Mouse (Mus musculus) midbrain, embryonic 11.5 days (tissue): ENCODE measurements around the gene Stk32c. TPM values are rescaled to one million over a fixed set of nuclear protein-coding genes. Genes with fewer than 3 reads are reported as not detected.

Source experiments
- ATAC-seq: fragments of 200-750 bp; cut with Nextera tagmentation; 2 replicates; pipeline ENCODE4 v1.8.0; 2017; ENCODE audit warnings: moderate TSS enrichment, moderate library complexity; ENCODE audit not compliant: low FRiP score
- DNase-seq: peaks from one replicate; pipeline ENCODE4 v3.0.0; 2015; ENCODE audit warnings: low spot score; ENCODE audit errors: missing footprints
- H3K27ac ChIP-seq: fragments of 300-500 bp; sonication (generic); 2 replicates; pipeline ENCODE4 v1.5.1; 2014; ENCODE audit warnings: low read depth, low read length
- H3K27me3 ChIP-seq: fragments of 300-500 bp; sonication (generic); 2 replicates; pipeline ENCODE4 v1.6.1; 2014; ENCODE audit warnings: mild to moderate bottlenecking, low read length, moderate library complexity, mixed read lengths; ENCODE audit not compliant: control insufficient read depth, insufficient read depth
- H3K36me3 ChIP-seq: fragments of 300-500 bp; sonication (generic); 2 replicates; pipeline ENCODE4 v1.6.1; 2014; ENCODE audit warnings: mild to moderate bottlenecking, low read length, moderate library complexity, mixed read lengths; ENCODE audit not compliant: control insufficient read depth, insufficient read depth
- H3K4me1 ChIP-seq: fragments of 300-500 bp; sonication (generic); 2 replicates; pipeline ENCODE4 v1.6.1; 2014; ENCODE audit warnings: low read length; ENCODE audit not compliant: control insufficient read depth, insufficient read depth
- H3K4me2 ChIP-seq: fragments of 300-500 bp; sonication (generic); 2 replicates; pipeline ENCODE4 v1.6.1; 2014; ENCODE audit warnings: mild to moderate bottlenecking, moderate library complexity
- H3K4me3 ChIP-seq: fragments of 300-500 bp; sonication (generic); 2 replicates; pipeline ENCODE4 v1.5.1; 2014; ENCODE audit warnings: low read depth, low read length
- H3K9ac ChIP-seq: fragments of 300-500 bp; sonication (generic); 2 replicates; pipeline ENCODE4 v1.6.1; 2014; ENCODE audit warnings: low read length
- H3K9me3 ChIP-seq: fragments of 300-500 bp; sonication (generic); 2 replicates; pipeline ENCODE4 v1.6.1; 2016; ENCODE audit warnings: low read length; ENCODE audit not compliant: control insufficient read depth
- WGBS: fragments of 180-500 bp; shearing (Covaris S2); extraction: QIAGEN DNeasy Blood & Tissue Kit; methylation state at CpG from one replicate; pipeline ENCODE4 v1.1.7; 2014; 5-methylcytosine and 5-hydroxymethylcytosine counted together
- polyA plus RNA-seq: library from polyadenylated mRNA; unstranded; fragments of >200 nt; fragmentation: Nextera tagmentation; extraction: Ambion mirVana; gene quantifications from 2 replicates; pipeline ENCODE4 v1.2.1, GENCODE M21; 2014

Stk32c gene
- 0.33 and 0.63 TPM in 2 replicates for polyA plus RNA-seq

DNA sequence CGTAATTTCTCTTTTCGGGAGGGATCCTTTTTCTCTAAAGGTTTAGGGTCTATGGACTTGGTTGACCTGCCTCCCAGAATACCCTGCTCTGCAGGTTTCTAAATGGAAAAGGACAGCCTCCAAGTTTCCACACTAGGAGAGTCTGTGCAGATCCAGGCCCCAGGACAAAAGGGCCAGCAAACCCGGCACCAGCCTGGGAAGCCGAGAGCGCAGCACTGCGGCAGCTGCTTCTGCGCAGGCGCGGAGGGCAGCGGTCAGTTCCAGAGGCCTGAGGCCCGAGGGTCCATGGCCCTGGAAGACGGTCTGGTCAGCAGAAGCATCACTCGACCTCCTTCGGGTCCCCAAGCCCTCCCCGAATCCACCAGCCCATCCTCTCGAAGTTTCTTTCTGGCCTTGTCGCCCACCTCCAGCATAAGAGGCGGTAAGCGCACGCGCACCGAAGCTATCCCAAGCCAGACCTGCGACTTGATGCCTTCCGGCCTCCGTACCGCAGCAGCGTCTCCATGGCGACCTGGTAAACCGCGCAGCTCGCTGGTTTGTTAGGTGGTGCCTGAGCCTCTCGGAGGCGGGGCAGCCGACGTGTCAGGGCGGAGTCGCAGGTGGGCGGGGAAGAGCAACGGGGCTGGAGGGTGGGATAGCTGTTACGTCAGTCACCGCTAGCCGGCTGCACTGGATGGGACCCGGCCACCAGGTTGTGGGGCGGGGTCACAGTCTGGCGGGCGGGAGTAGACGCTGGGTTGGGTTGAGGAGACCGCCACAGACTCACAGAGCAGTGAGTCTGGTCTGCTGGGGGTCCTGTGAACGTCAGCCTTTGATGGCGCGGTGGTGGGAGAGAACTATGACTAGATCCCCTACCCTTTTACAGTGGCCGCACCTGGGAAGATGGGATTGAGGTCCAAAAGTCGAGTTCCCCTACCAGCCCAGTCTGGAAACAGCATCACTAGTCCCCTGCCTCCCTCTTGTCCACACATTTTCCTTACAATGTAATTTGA is at the start of gene Stk32c, which contains the start of gene Lrrc27:
Gene Stk32c (minus strand): TSS at position 554 of the 992 bp plus-strand sequence.
Gene Lrrc27 (plus strand): TSS at position 235 of the 992 bp plus-strand sequence.
- peak within 1 kb of the TSS; percentile 88 for H3K27ac ChIP-seq
- peak; percentile 98 for ATAC-seq
- H3K27me3 ChIP-seq: no peaks in the 10 kb centered on the region
- peak within 1 kb of the TSS; percentile 46 for H3K4me2 ChIP-seq
- WGBS: 3% methylated on average over 53 of the region's 53 CpGs
- H3K9ac ChIP-seq: peak within 1 kb of the TSS; percentile 85
- DNase-seq: peak; percentile 99
- no peaks in the 10 kb centered on the region for H3K9me3 ChIP-seq
- peaks cover 9% of the 10 kb centered on the region; the same call in 1 of the 2 replicates for H3K4me1 ChIP-seq
- H3K36me3 ChIP-seq: no peaks in the 10 kb centered on the region
- H3K4me3 ChIP-seq: peak within 1 kb of the TSS; percentile 55

DNA sequence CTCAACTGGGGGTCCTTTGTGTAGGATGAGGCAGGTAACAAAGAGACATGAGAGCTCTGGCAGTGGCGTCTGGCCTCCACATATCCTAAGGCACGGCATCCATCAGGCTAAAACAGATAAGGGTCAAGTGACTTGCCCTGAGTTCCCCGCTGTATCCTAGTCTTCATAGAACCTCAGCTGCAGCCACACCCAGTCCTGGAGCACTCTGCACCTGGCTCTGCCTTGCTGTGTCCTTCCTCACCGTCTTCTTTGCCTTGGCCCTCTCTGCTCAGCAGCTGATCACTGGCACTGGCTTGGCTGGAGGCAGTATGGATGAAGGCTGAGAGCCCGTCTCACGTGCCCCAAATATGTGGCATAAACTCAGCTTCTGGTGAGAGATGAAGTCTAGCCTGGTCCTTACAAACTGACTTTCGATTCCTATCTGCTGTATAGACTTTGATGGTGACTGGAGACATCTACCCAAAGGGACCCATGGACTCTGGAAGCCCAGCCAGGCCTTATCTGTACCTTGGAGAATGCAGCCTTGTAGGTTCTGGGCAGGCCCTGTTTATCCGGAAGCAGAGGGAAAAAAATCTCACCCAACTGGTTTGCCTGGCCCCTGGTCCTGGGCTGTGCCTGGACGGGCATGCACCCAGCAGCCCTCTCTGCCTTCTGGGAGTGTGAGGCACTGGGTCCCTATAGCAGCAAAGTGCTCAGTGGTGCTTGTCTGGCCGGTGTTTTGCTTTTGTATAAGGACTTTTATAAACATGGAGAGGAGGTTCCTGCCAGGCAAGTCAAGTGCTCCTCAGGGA is 44.8 kb upstream of the Stk32c start:
- H3K4me2 ChIP-seq: no peak overlapping the region
- whole genome bisulfite sequencing: 75% methylated on average over 10 of the region's 10 CpGs
- H3K4me1 ChIP-seq: no peaks in the 10 kb centered on the region
- DNase-seq: no peak
- H3K9me3 ChIP-seq: no peaks in the 10 kb centered on the region
- no peaks in the 10 kb centered on the region for H3K36me3 ChIP-seq
- H3K4me3 ChIP-seq: no peak overlapping the region
- ATAC-seq: no peak
- no peak overlapping the region for H3K27ac ChIP-seq
- no peak overlapping the region for H3K9ac ChIP-seq
- no peaks in the 10 kb centered on the region for H3K27me3 ChIP-seq

DNA sequence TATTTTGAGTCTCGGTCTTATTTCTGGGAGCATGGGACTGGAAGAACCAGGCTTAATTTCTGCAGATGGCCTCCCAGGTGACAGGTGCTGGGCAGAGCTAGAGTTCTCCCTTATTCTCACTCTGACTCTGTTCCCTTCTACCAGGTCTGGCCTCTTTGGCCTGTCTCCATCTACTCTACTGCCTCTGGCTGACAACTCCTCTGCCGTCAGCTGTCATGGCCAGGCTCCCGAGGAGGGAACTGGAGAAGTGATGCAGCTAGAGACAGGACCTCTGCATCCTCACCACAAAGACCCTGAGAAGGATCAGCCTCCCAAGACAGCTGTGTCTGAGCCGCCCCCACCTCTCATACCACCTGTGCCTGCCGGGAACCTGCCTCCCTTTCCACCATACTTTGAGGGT is 41.5 kb upstream of the Stk32c start:
- 84% methylated on average over 5 of the region's 5 CpGs for WGBS
- Histone ChIP-seq H3K36me3 (no peaks in the 10 kb centered on the region), H3K9ac (no peak overlapping the region), H3K4me3 (no peak overlapping the region), H3K27ac (no peak overlapping the region), H3K9me3 (no peaks in the 10 kb centered on the region), H3K4me1 (no peaks in the 10 kb centered on the region), H3K4me2 (no peak overlapping the region), H3K27me3 (peaks cover 6% of the 10 kb centered on the region)
- DNase-seq: no peak
- ATAC-seq: no peak

DNA sequence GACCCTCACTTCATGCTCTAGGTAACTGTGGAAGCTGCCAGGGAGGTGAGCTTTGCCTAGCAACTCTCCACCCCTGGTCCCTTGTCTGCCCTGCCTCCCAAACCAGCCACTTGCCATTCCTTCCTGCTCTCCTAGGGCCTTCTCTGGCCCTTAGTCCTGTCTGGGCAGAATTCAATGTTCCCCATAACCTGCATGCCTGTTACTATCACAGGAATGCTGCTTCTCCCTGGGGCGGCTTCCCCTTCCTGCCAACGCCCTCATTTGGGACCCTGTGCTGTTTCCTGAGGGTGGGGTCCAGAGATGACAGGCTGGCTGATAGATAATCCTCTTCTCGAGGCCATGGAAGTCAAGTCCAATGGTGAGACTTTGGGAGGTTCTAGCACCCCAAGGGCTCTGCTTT is 40.4 kb upstream of the Stk32c start:
- Histone ChIP-seq H3K9ac (no peak overlapping the region), H3K36me3 (no peaks in the 10 kb centered on the region), H3K4me3 (no peak overlapping the region), H3K4me2 (no peak overlapping the region), H3K9me3 (no peaks in the 10 kb centered on the region), H3K4me1 (peaks cover 5% of the 10 kb centered on the region; the same call in 1 of the 2 replicates), H3K27ac (no peak overlapping the region), H3K27me3 (peaks cover 15% of the 10 kb centered on the region)
- peak; percentile 60 for DNase-seq
- 70% methylated on average over 3 of the region's 3 CpGs for WGBS
- no peak for ATAC-seq

DNA sequence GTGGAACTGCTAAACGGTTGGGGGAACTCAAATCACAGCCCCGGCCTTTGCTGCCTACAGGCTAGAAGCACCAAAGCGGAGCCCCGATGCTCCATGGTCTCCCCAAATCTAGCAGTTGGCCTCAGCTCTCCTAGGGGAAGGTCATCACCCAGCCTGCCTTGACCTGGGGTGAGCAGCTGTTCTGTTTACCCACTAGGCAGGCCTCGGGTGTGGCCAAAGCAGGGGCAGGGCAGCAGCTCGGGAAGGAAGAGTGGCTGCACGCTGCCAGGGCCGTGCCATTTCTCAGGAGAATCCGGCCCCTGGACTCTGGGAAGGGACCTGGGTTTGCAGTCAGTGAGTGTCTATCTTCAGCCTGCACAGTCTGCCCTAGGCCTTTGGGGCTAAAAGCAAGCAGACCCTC is 39.9 kb upstream of the Stk32c start:
- Histone ChIP-seq H3K27me3 (peaks cover 15% of the 10 kb centered on the region), H3K9ac (no peak overlapping the region), H3K36me3 (no peaks in the 10 kb centered on the region), H3K4me1 (peaks cover 5% of the 10 kb centered on the region; the same call in 1 of the 2 replicates), H3K9me3 (no peaks in the 10 kb centered on the region), H3K4me3 (no peak overlapping the region), H3K4me2 (no peak overlapping the region), H3K27ac (no peak overlapping the region)
- DNase-seq: peak; percentile 68
- WGBS: 76% methylated on average over 9 of the region's 9 CpGs
- no peak for ATAC-seq

DNA sequence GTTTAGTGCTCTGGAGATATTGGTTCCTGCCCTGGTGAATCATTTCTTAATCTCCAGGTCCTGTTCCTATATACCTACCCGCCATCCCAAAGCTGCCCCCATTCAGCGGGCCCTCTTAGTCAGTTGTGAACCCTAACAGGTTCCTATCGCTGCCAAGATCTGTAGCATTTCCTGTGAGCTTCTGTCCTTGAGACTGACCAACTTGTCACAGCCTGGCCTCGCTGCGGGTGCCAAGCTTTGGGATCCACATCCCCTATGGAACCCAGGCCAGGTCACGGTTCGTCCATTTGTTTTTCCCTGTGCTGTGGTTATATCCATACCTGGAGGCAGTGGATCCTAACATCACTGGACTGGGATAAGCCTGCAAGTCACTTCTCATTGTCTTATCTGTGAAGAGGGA is 39.5 kb upstream of the Stk32c start:
- ATAC-seq (no peak), DNase-seq (peak; percentile 37)
- Histone ChIP-seq H3K9me3 (no peaks in the 10 kb centered on the region), H3K4me1 (peaks cover 9% of the 10 kb centered on the region), H3K9ac (no peak overlapping the region), H3K36me3 (no peaks in the 10 kb centered on the region), H3K4me2 (no peak overlapping the region), H3K27ac (no peak overlapping the region), H3K27me3 (peaks cover 17% of the 10 kb centered on the region), H3K4me3 (no peak overlapping the region)
- 87% methylated on average over 7 of the region's 7 CpGs for WGBS

DNA sequence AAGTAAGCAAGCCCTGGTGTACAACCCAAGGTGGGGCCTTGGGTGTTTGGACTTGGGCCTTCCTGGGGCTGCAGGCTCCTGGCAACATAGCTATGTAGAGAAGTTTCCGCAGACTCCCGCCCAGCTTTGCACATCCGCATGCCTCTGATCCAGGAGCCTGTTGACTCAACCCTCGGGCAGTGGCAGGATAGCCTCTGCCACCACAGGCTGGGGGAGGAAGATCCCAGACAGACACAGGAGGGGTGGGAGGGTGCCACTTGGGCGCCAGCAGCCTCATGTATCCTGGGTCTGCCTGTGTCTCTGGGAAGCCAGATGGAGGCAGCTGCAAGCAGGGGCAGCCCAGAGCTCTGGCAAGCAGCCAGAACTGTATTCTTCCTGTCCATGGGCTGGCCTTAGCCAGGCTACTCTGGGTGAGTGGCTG is 38.8 kb upstream of the Stk32c start:
- DNase-seq (peak; percentile 53), ATAC-seq (no peak)
- H3K9ac ChIP-seq: no peak overlapping the region
- H3K4me3 ChIP-seq: no peak overlapping the region
- WGBS: 79% methylated on average over 5 of the region's 5 CpGs
- H3K27ac ChIP-seq: no peak overlapping the region
- no peaks in the 10 kb centered on the region for H3K9me3 ChIP-seq
- no peaks in the 10 kb centered on the region for H3K36me3 ChIP-seq
- peaks cover 13% of the 10 kb centered on the region for H3K4me1 ChIP-seq
- H3K27me3 ChIP-seq: peaks cover 23% of the 10 kb centered on the region
- no peak overlapping the region for H3K4me2 ChIP-seq

DNA sequence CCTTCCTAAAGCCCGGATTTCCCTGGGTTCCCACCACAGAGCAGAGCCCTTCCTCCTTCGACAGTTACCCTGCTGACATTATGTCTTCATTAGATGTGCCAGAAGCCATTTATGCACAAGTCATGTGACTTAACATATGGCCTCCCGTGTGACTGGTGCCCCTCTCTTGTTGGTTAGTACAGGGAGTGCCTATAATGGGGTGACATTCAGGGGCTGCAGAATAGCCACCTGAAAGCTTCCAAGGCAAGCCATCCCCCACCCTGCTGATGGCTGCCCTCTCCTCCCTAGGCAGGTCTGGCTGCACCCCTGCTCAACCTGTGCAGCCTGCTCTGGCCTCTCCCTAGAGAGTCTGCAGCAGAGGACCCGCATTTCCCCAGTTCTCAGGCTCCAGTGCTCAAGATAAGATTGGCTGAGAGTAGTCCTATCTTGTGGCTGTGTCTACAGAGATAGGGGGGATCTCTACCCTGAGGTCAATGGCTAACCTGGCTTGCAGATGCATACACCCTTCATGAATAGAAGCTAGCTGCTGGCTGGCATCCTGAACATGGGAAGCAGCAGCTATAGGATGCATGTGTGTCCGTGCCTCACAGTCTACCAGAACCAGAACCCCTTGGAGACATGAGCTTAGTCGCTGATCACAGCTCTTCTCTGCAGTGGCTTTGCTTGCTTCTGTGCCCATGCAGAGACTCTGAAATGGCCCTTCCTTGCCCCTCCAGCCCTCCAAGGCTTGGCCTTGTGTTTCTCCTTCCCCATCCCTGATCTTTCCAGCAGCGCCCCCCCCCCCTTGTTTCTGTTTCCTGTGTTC is 36.5 kb upstream of the Stk32c start:
- Histone ChIP-seq H3K27me3 (peaks cover 30% of the 10 kb centered on the region), H3K27ac (no peak overlapping the region), H3K9me3 (no peaks in the 10 kb centered on the region), H3K9ac (no peak overlapping the region), H3K36me3 (no peaks in the 10 kb centered on the region), H3K4me3 (peak overlapping the region; percentile 63; the same call in 1 of the 2 replicates), H3K4me1 (peaks cover 13% of the 10 kb centered on the region), H3K4me2 (peak overlapping the region; percentile 97)
- WGBS: 38% methylated on average over 7 of the region's 7 CpGs
- peak; percentile 85 for DNase-seq
- no peak for ATAC-seq
